Mouse (Mus musculus): Measurements from ENCODE around the gene Mbtd1. TPM values are rescaled to one million over a fixed set of nuclear protein-coding genes. Genes with fewer than 3 reads are reported as not detected.
A peak's percentile ranks its signal among the peaks of the same experiment; 100 is the strongest.

Mbtd1 gene
- total RNA-seq, 2 experiments from 2014 or later: 8.7 to 10.4 TPM

DNA sequence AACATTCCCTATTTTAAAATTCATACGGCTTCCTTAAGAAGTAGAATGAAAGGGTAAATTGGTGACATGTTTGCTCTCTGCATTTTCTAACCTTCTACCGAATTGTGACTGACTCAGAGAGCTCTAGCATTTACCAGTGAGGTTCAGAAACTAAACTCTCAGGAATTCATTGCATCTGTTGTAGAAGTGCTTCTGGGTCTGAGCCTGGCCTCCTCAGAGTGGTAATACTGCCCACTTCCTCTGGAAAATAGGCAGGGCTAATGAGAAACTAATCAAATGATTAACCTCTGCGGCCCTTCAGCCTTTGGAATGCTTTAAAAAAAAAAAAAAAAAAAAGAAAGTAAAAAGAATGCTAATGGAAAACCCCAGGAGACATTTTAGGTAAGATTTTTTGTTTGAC, 59.3 kb downstream of the Mbtd1 start:
- no peak for DNase-seq
- intact Hi-C loops (cut with DNase I): no loop called here

DNA sequence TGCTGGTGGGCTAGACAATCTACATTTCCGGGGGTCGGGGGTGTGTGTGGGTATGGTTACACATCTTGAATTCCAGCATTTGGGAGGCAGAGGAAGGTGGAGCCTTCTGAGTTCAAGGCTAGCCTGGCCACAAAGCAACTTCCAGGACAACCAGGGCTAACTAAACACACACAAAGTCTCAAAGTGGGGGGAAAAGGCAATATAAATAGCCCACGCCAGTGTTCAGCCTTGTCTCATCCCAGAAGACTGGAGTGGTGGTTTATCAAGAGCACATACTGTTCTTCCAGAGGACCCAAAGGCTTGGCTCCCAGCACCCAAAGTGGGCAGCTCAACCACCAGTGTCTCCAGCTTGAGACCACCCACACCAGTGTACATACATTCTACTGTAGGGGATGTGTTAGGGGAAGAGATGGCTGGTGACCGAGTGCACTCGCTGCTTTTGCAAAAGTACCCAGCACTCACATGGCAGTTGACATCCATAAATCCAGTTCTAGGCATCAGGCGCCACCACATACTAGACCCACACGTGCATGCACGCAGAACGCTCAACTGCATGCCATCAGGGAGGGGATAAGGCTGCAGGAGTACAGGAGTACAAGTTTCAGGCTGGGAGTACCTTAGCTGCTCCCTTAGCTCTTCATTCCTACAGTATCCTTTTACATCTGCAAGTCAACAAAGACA, 63.4 kb downstream of the Mbtd1 start:
- intact Hi-C loops (cut with DNase I): no loop called here
- no peak for DNase-seq

GRCm38 (mm10) chr11:93950045-93950444, 64.4 kb downstream of the Mbtd1 start:
- intact Hi-C loops (cut with DNase I): no loop called here
- DNase-seq: no peak

DNA sequence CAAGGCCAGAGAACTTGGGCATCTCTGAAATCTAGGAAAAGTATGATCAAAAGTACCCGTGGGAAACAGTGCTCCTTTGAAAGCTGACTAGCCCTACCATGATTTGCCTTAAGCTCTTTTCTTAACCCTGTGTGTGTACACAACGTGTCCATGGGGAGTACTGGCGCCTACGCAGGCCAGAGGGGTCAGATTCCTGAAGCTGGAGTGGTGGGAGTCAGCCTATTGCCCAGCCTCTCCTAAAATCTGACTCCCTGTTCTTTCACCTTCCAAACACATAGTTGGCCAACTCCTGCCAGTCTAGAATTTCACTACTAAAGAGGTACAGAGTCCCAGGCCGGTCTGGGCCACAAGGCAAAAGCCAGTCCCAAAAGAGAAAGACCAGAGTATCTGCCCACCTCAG, 66.7 kb downstream of the Mbtd1 start:
- intact Hi-C loops (cut with DNase I): no loop called here
- DNase-seq: no peak

GRCm38 (mm10) chr11:93954738-93955255, 69.1 kb downstream of the Mbtd1 start:
- no peak for DNase-seq
- intact Hi-C loops (cut with DNase I): loop anchor here (5.0 kb wide), 1 partner anchor 43 kb away; the partner anchor contains the start of gene Spag9

- peak; percentile 88 to 94 for DNase-seq
- intact Hi-C loops (cut with DNase I): loop anchor here (5.0 kb wide), 1 partner anchor 42 kb away; the partner anchor contains the start of gene Spag9
These were observed 69.9 kb downstream of the Mbtd1 start for GRCm38 (mm10) chr11:93955256-93956150.

- DNase-seq: no peak
- intact Hi-C loops (cut with DNase I): loop anchor here (5.0 kb wide), 1 partner anchor 41 kb away; the partner anchor contains the start of gene Spag9
These were observed 70.5 kb downstream of the Mbtd1 start, which contains the start of gene Nme2 for GRCm38 (mm10) chr11:93956159-93956558. TSS of gene Nme2 (minus strand) at chr11:93956259.

DNA sequence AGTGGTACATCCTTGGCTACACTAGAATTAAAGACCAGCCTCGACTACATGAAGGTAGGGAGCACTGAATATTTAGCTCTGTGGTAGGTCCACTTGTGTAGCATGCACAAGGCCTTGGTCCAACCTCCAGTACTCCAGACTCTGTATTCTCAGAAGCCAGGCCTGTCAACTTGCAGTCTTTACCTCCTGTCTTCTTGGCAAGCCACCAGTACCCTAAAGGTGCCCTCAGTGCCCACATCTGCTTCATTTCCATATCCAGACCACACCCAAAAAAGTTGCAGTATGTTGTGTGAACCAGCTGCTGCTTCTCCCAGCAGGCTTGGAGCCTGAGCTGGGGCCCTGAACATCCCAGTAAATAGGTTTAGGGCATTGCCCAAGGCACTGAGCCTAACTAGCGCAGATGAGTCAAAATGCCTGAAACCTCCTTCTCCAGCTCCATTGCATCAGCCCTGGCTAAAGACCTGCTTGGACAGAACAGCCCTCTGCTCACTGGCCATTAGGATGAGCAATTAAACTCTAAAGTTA, 71.4 kb downstream of the Mbtd1 start:
- intact Hi-C loops (cut with DNase I): loop anchor here (5.0 kb wide), 1 partner anchor 40 kb away; the partner anchor contains the start of gene Spag9

GRCm38 (mm10) chr11:93957746-93958145, 72.1 kb downstream of the Mbtd1 start:
- intact Hi-C loops (cut with DNase I): loop anchor here (5.0 kb wide), 1 partner anchor 40 kb away; the partner anchor contains the start of gene Spag9
- DNase-seq: no peak

More for the DNA sequence above, 71.4 kb downstream of the Mbtd1 start:
- DNase-seq: no peak

- DNase-seq: no peak
- intact Hi-C loops (cut with DNase I): no loop called here
These were observed 75.8 kb downstream of the Mbtd1 start for GRCm38 (mm10) chr11:93961482-93961881.

- intact Hi-C loops (cut with DNase I): no loop called here
- no peak for DNase-seq
These were observed 77.4 kb downstream of the Mbtd1 start for GRCm38 (mm10) chr11:93963013-93963412.

- DNase-seq: no peak
- intact Hi-C loops (cut with DNase I): no loop called here
These were observed 79.7 kb downstream of the Mbtd1 start for GRCm38 (mm10) chr11:93965391-93965790.

DNA sequence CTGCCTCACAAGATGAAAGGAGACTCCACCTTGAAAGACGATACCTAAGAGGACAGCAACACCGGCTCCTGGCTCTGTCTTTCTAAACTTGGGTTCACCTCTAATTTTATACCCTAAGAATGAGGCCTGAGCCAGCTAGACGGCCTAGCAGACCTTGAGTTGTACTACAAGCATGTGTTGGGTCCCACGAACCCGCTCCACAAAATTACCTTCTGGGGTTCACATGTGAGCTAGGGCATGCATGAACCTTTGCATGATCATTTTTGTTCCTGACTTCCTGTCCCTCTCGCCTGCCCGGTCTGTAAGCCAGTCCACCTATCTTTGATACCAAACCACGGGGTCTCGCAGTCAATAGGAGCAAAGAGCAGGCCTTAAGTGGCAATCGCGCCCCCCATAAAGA, 81.7 kb downstream of the Mbtd1 start:
- no peak for DNase-seq
- intact Hi-C loops (cut with DNase I): no loop called here

- intact Hi-C loops (cut with DNase I): loop anchor here (2.0 kb wide), 1 partner anchor 119 kb away; no protein-coding TSS in a partner anchor
- peak; percentile 93 to 95 for DNase-seq
These were observed 82.6 kb downstream of the Mbtd1 start, which contains the start of the genes Gm20390 and Nme1 for GRCm38 (mm10) chr11:93968005-93968847. TSS of gene Gm20390 (minus strand) at chr11:93968293. TSS of gene Nme1 (minus strand) at chr11:93968521.

GRCm38 (mm10) chr11:93968848-93969128, 83.1 kb downstream of the Mbtd1 start:
- DNase-seq: no peak
- intact Hi-C loops (cut with DNase I): loop anchor here (1.0 to 2.0 kb wide), 2 partner anchors 27 to 118 kb away; no protein-coding TSS in a partner anchor

- DNase-seq: no peak
- intact Hi-C loops (cut with DNase I): loop anchor here (1.0 to 2.0 kb wide), 2 partner anchors 26 to 118 kb away; no protein-coding TSS in a partner anchor
These were observed 83.5 kb downstream of the Mbtd1 start for GRCm38 (mm10) chr11:93969171-93969570.

GRCm38 (mm10) chr11:93969799-93970198, 84.1 kb downstream of the Mbtd1 start:
- DNase-seq: no peak
- intact Hi-C loops (cut with DNase I): loop anchor here (1.0 to 2.0 kb wide), 2 partner anchors 26 to 117 kb away; no protein-coding TSS in a partner anchor

DNA sequence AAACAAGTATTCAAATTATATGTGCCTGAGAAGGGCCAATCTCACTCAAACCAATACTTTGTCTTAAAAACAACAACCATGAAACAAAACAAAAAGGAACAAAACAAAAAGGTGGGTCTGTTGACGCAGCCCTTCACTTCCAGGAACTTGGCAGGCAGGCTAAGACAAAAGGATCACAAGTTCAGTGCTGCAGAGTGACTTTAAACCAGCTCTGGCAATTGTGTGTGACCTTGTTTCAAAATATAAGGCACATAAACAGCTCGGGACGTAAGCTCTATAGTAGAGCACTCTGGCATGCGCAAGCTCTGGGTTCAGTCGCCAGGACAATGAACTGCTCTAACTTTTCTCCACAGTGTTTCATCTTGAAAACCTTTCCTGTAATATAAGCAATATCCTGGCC, 87.3 kb downstream of the Mbtd1 start:
- DNase-seq: no peak
- intact Hi-C loops (cut with DNase I): no loop called here

DNA sequence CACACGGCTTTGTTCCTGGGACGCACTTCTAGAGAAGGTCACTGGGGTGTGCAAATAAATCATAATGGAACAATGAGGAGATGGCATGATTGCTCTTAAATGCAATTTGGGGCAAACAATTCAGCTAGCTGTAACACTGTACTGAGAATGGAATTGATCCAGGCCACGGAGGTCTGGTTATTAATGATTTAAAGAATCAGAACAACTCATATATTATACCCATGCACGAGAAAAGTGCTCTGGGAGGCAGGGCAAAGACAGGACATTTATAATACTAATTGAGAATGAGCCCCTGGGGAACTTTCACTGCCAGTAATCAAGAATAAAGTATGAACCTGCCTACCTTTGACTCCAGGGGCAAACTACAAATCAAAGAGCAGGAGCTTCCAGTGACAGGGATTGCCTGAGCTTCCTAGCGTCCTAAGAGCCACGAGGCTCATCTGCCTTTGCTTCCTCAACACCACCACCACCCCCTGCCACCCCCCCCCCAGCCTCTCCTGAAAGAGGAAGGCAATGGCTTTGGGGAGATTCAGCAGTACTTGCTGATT, 93.9 kb downstream of the Mbtd1 start:
- no peak for DNase-seq
- intact Hi-C loops (cut with DNase I): no loop called here

All from gastrocnemius, postnatal 36 days (tissue).